Mouse (Mus musculus) limb, embryonic 14.5 days (tissue): ENCODE data around the gene Cela3b. TPM values are rescaled to one million over a fixed set of nuclear protein-coding genes. Genes with fewer than 3 reads are reported as not detected.
A peak's percentile ranks its signal among the peaks of the same experiment; 100 is the strongest.

Experiments used
- ATAC-seq: fragments of 200-750 bp; cut with Nextera tagmentation; 2 replicates; pipeline ENCODE4 v1.8.0; 2017; ENCODE audit warnings: low read depth, moderate number of reproducible peaks, moderate TSS enrichment; ENCODE audit not compliant: low FRiP score
- DNase-seq: peaks from one replicate; pipeline ENCODE4 v3.0.0-alpha.2; 2015; ENCODE audit warnings: low spot score
- H3K27ac ChIP-seq: fragments of 300-500 bp; sonication (generic); replicated peaks from 2 replicates; pipeline ENCODE4 v1.5.1; 2014; ENCODE audit warnings: low read depth, mild to moderate bottlenecking, low read length, moderate library complexity, mixed read lengths
- H3K27me3 ChIP-seq: fragments of 300-500 bp; sonication (generic); 2 replicates; pipeline ENCODE4 v1.6.1; 2014; ENCODE audit warnings: low read length, mixed read lengths; ENCODE audit not compliant: control insufficient read depth, insufficient read depth
- H3K36me3 ChIP-seq: fragments of 300-500 bp; sonication (generic); 2 replicates; pipeline ENCODE4 v1.6.1; 2014; ENCODE audit warnings: mild to moderate bottlenecking, low read length, moderate library complexity, mixed read lengths; ENCODE audit not compliant: control insufficient read depth, insufficient read depth
- H3K4me1 ChIP-seq: fragments of 300-500 bp; sonication (generic); 2 replicates; pipeline ENCODE4 v1.6.1; 2014; ENCODE audit warnings: antibody characterized with exemption, low read length, mixed read lengths; ENCODE audit not compliant: control insufficient read depth, insufficient read depth
- H3K4me2 ChIP-seq: fragments of 300-500 bp; sonication (generic); replicated peaks from 2 replicates; pipeline ENCODE4 v1.6.1; 2014; ENCODE audit warnings: low read depth, mild to moderate bottlenecking, low read length, moderate library complexity; ENCODE audit not compliant: severe bottlenecking
- H3K4me3 ChIP-seq: fragments of 300-500 bp; sonication (generic); replicated peaks from 2 replicates; pipeline ENCODE4 v1.5.1; 2014; ENCODE audit warnings: low read length
- H3K9ac ChIP-seq: fragments of 300-500 bp; sonication (generic); 2 replicates; pipeline ENCODE4 v1.6.1; 2014; ENCODE audit warnings: mild to moderate bottlenecking, low read depth, low read length, moderate library complexity; ENCODE audit not compliant: severe bottlenecking
- H3K9me3 ChIP-seq: fragments of 300-500 bp; sonication (generic); 2 replicates; pipeline ENCODE4 v1.6.1; 2016; ENCODE audit warnings: low read length; ENCODE audit not compliant: control insufficient read depth
- POLR2A ChIP-seq: fragments of 200-500 bp; IDR thresholded peaks from 2 replicates; pipeline ENCODE4 v1.8.0; 2012; ENCODE audit warnings: inconsistent platforms, mild to moderate bottlenecking, moderate library complexity, borderline replicate concordance; ENCODE audit not compliant: insufficient read depth, insufficient read length; ENCODE audit errors: extremely low read depth
- WGBS: fragments of 180-500 bp; shearing (Covaris S2); extraction: QIAGEN DNeasy Blood & Tissue Kit; methylation state at CpG from one replicate; pipeline ENCODE4 v1.1.7; 2014; 5-methylcytosine and 5-hydroxymethylcytosine counted together
- polyA plus RNA-seq, 2 experiments: library from polyadenylated mRNA; depleted of rRNA in 1 of 2; stranded (reverse) in 1 of 2; unstranded in 1 of 2; fragments of >200 nt; fragmentation: Nextera tagmentation in 1 of 2; extraction: Ambion mirVana in 1 of 2; gene quantifications; 2 replicates each; pipeline versions ENCODE4 v1.2.1 to v1.2.3; 2012 to 2014

Cela3b gene
- polyA plus RNA-seq, 2 experiments = 0.28 to 0.29 TPM

- WGBS = 50% methylated on average over 8 of the region's 8 CpGs
- H3K9me3 ChIP-seq = no peaks in the 10 kb centered on the region
- no peak for TF ChIP-seq POLR2A
- H3K4me2 ChIP-seq = peak overlapping the region; percentile 81
- no peaks in the 10 kb centered on the region for H3K27me3 ChIP-seq
- H3K36me3 ChIP-seq = no peaks in the 10 kb centered on the region; the same call in 1 of the 2 replicates
- 0 out of 2 replicates have a peak overlapping the region, but pooled peaks have one; percentile 25 for H3K9ac ChIP-seq
- ATAC-seq (no peak), DNase-seq (no peak)
- H3K4me3 ChIP-seq = peak overlapping the region; percentile 91; the same call in 1 of the 2 replicates
- peaks cover 65% of the 10 kb centered on the region for H3K4me1 ChIP-seq
- 0 out of 2 replicates have a peak overlapping the region, but pooled peaks have one; percentile 9 for H3K27ac ChIP-seq
Measured at GRCm38 (mm10) chr4:137471326-137471725, 41.0 kb upstream of the Cela3b start.

GRCm38 (mm10) chr4:137470701-137471317, 40.5 kb upstream of the Cela3b start:
- Histone ChIP-seq H3K27me3 (no peaks in the 10 kb centered on the region), H3K4me3 (peak overlapping the region; percentile 91), H3K4me1 (peaks cover 60% of the 10 kb centered on the region), H3K4me2 (peak overlapping the region; percentile 81), H3K9ac (peak overlapping the region; percentile 25), H3K27ac (no peak overlapping the region), H3K36me3 (no peaks in the 10 kb centered on the region; the same call in 1 of the 2 replicates), H3K9me3 (no peaks in the 10 kb centered on the region)
- ATAC-seq (no peak), DNase-seq (no peak)
- TF ChIP-seq POLR2A = no peak
- 63% methylated on average over 9 of the region's 9 CpGs for WGBS

DNA sequence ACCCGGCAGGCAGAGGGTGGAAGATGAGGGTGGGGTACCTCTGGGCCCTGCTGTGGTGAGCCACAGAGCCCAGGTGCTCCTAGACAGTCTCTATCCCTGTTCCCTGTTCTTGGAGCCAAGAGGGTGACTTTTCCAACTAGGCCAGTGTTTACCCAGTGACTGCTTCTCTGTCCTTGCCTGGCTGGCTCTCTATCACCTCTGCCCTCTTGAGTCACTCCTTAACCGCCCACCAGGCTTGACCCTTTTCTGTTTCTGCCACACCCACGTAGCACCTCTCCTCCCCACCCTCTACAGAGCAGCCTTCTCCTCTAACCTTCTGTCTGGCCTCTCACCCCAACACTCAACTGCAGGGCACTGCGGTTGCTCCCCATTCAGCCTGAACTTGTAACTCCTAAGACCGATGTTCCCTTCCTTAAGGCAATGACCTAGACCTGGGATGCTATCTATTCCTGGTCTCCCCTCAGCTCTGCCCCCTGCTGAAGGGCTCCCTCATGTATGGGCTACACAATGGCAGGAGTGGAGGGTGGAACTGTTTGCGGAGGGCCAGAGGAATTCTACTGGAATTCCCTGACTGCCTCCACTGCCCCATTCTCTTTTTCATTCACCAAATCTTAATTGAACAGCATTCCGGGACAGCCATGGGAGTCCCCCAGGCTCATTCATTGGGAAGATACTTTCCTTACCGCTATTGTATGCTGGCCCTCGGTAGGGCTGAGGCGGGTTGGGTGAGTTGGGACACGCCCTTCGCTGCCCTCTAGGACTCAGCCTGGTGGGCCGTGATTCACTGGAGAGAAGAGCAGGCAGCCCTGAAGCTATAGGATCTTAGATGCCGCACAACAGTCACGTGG, 39.7 kb upstream of the Cela3b start:
- no peaks in the 10 kb centered on the region; the same call in 1 of the 2 replicates for H3K36me3 ChIP-seq
- peak overlapping the region; percentile 91 for H3K4me3 ChIP-seq
- no peaks in the 10 kb centered on the region for H3K27me3 ChIP-seq
- peak overlapping the region; percentile 77; the same call in 1 of the 2 replicates for H3K27ac ChIP-seq
- ATAC-seq (no peak), DNase-seq (no peak)
- H3K4me1 ChIP-seq = peaks cover 52% of the 10 kb centered on the region
- TF ChIP-seq POLR2A = no peak
- H3K4me2 ChIP-seq = peak overlapping the region; percentile 81
- H3K9ac ChIP-seq = peak overlapping the region; percentile 80
- WGBS = 55% methylated on average over 15 of the region's 15 CpGs
- no peaks in the 10 kb centered on the region for H3K9me3 ChIP-seq

GRCm38 (mm10) chr4:137469081-137469844, 38.9 kb upstream of the Cela3b start:
- H3K27me3 ChIP-seq = no peaks in the 10 kb centered on the region
- WGBS = 4% methylated on average over 19 of the region's 20 CpGs
- no peaks in the 10 kb centered on the region for H3K9me3 ChIP-seq
- peak overlapping the region; percentile 91 for H3K4me3 ChIP-seq
- no peaks in the 10 kb centered on the region; the same call in 1 of the 2 replicates for H3K36me3 ChIP-seq
- TF ChIP-seq POLR2A = no peak
- DNase-seq (no peak), ATAC-seq (no peak)
- H3K4me2 ChIP-seq = peak overlapping the region; percentile 81
- H3K27ac ChIP-seq = peak overlapping the region; percentile 77
- peak overlapping the region; percentile 80 for H3K9ac ChIP-seq
- H3K4me1 ChIP-seq = peaks cover 45% of the 10 kb centered on the region
